In genomic region chr1:180196508-180196907, GRCm38 (mm10) we compare ENCODE assay signal across 8 mouse cellular contexts. TPM values are rescaled to one million over a fixed set of nuclear protein-coding genes. Genes with fewer than 3 reads are reported as not detected.
A peak's percentile ranks its signal among the peaks of the same experiment; 100 is the strongest.
DNase-seq lines count a peak whose midpoint lies in the region; ATAC-seq lines count a peak whose summit lies in the region.

No protein-coding gene starts in this region.

- no peak for DNase-seq in heart, postnatal 10 days
- DNase-seq in B cell, adult 2 months: no peak
- no peak for DNase-seq in lung, adult 18-20 months
- no peak for DNase-seq in adrenal gland, adult 18-20 months (ENCODE audit: low spot score in 2 of 2)

- H3K9me3 ChIP-seq in heart, embryonic 13.5 days: no peaks in the 10 kb centered on the region
- no peaks in the 10 kb centered on the region for H3K9me3 ChIP-seq in embryonic facial prominence, embryonic 13.5 days
- no peaks in the 10 kb centered on the region for H3K9me3 ChIP-seq in intestine, embryonic 15.5 days
- H3K9me3 ChIP-seq in midbrain, embryonic 12.5 days: no peaks in the 10 kb centered on the region

- H3K36me3 ChIP-seq in heart, embryonic 13.5 days: no peaks in the 10 kb centered on the region
- H3K36me3 ChIP-seq in embryonic facial prominence, embryonic 13.5 days: no peaks in the 10 kb centered on the region
- H3K36me3 ChIP-seq in intestine, embryonic 15.5 days: no peaks in the 10 kb centered on the region
- H3K36me3 ChIP-seq in midbrain, embryonic 12.5 days: no peaks in the 10 kb centered on the region

- 85% methylated on average over 9 of the region's 9 CpGs for WGBS in heart, embryonic 13.5 days
- WGBS in embryonic facial prominence, embryonic 13.5 days: 92% methylated on average over 9 of the region's 9 CpGs
- WGBS in intestine, embryonic 15.5 days: 95% methylated on average over 9 of the region's 9 CpGs
- 94% methylated on average over 9 of the region's 9 CpGs for WGBS in midbrain, embryonic 12.5 days

- intact Hi-C loops in heart, postnatal 10 days (cut with DNase I): no loop called here

- peaks cover 37% of the 10 kb centered on the region for H3K4me1 ChIP-seq in heart, embryonic 13.5 days
- peaks cover 15% of the 10 kb centered on the region for H3K4me1 ChIP-seq in embryonic facial prominence, embryonic 13.5 days
- peaks cover 13% of the 10 kb centered on the region for H3K4me1 ChIP-seq in intestine, embryonic 15.5 days (replicated peaks)
- peaks cover 12% of the 10 kb centered on the region for H3K4me1 ChIP-seq in midbrain, embryonic 12.5 days

- peaks cover 11% of the 10 kb centered on the region for H3K27me3 ChIP-seq in heart, embryonic 13.5 days (replicated peaks)
- peaks cover 12% of the 10 kb centered on the region for H3K27me3 ChIP-seq in embryonic facial prominence, embryonic 13.5 days
- H3K27me3 ChIP-seq in intestine, embryonic 15.5 days (replicated peaks): no peaks in the 10 kb centered on the region
- H3K27me3 ChIP-seq in midbrain, embryonic 12.5 days: peaks cover 15% of the 10 kb centered on the region

- no peak overlapping the region for H3K27ac ChIP-seq in heart, embryonic 13.5 days (replicated peaks)
- H3K27ac ChIP-seq in embryonic facial prominence, embryonic 13.5 days: no peak overlapping the region
- H3K27ac ChIP-seq in intestine, embryonic 15.5 days: no peak overlapping the region
- H3K27ac ChIP-seq in midbrain, embryonic 12.5 days (replicated peaks): no peak overlapping the region

- peak overlapping the region; percentile 74 for H3K9ac ChIP-seq in heart, embryonic 13.5 days
- no peak overlapping the region for H3K9ac ChIP-seq in embryonic facial prominence, embryonic 13.5 days
- 0 out of 2 replicates have a peak overlapping the region, but pooled peaks have one; percentile 31 for H3K9ac ChIP-seq in intestine, embryonic 15.5 days
- H3K9ac ChIP-seq in midbrain, embryonic 12.5 days (replicated peaks): no peak overlapping the region

- H3K4me3 ChIP-seq in heart, embryonic 13.5 days: peak overlapping the region; percentile 86
- H3K4me3 ChIP-seq in embryonic facial prominence, embryonic 13.5 days: peak overlapping the region; percentile 71
- no peak overlapping the region; the same call in 1 of the 2 replicates for H3K4me3 ChIP-seq in intestine, embryonic 15.5 days (replicated peaks)
- peak overlapping the region; percentile 56 for H3K4me3 ChIP-seq in midbrain, embryonic 12.5 days

- ATAC-seq in heart, embryonic 13.5 days (ENCODE audit: extremely low read depth, insufficient number of reproducible peaks, low FRiP score, low TSS enrichment): no peak
- no peak for ATAC-seq in embryonic facial prominence, embryonic 13.5 days (ENCODE audit: insufficient number of reproducible peaks, insufficient read depth, low FRiP score, low TSS enrichment, low read depth)
- ATAC-seq in intestine, embryonic 15.5 days: no peak; the same call in 1 of the 2 replicates
- ATAC-seq in midbrain, embryonic 12.5 days (ENCODE audit: low FRiP score, low read depth): no peak

- H3K4me2 ChIP-seq in heart, embryonic 13.5 days: peak overlapping the region; percentile 98
- peak overlapping the region; percentile 91 for H3K4me2 ChIP-seq in embryonic facial prominence, embryonic 13.5 days
- peak overlapping the region; percentile 95 for H3K4me2 ChIP-seq in intestine, embryonic 15.5 days (replicated peaks)
- H3K4me2 ChIP-seq in midbrain, embryonic 12.5 days (replicated peaks): peak overlapping the region; percentile 95

RNA-seq across cellular contexts. Expression of gene Coq8a, which starts 2.9 kb away (rescaled TPM):
- 26.3 and 28.3 TPM in 2 replicates for polyA plus RNA-seq in heart, embryonic 13.5 days (2015; fragmentation: Nextera tagmentation; extraction: Ambion mirVana)
- total RNA-seq in heart, postnatal 10 days (2021): 100 to 1,000 TPM; 568 to 689 TPM
- polyA plus RNA-seq in embryonic facial prominence, embryonic 13.5 days (2015; fragmentation: Nextera tagmentation; extraction: Ambion mirVana): 4.1 and 5.3 TPM in 2 replicates
- 20.4 and 22.1 TPM in 2 replicates for polyA plus RNA-seq in intestine, embryonic 15.5 days (2015; fragmentation: Nextera tagmentation; extraction: Ambion mirVana)
- polyA plus RNA-seq in midbrain, embryonic 12.5 days (2016; fragmentation: Nextera tagmentation; extraction: Ambion mirVana): 1.8 and 2.7 TPM in 2 replicates
- total RNA-seq in adrenal gland, adult 18-20 months (2021): 100 to 1,000 TPM; 319 to 568 TPM

Comparison
In these comparisons a context has a peak if more than half of its experiments do, and no peak if none do; other contexts are left out.
1. H3K9ac ChIP-seq: peak in heart, embryonic 13.5 days (single experiment) and intestine, embryonic 15.5 days (single experiment); none in embryonic facial prominence, embryonic 13.5 days (single experiment) and midbrain, embryonic 12.5 days (single experiment).
2. Peak in every context shown above with its lines, with median percentiles within 50 percentile points of each other: H3K4me2 ChIP-seq.